Mouse (Mus musculus) mouse embryonic stem cell (cell line): ENCODE results near the gene Cfap221.

Experiments used
- in situ Hi-C, 2 experiments: fragments of 300-500 bp; cut with MboI; formaldehyde crosslinking; loops; 1 replicate in 1 of 2; 3 replicates in 1 of 2; pipeline ENCODE4 v1.14.3; 2019 to 2020; ENCODE audit warnings: low sequenced_read_pairs in 2 of 2, low pct_unique_long_range_greater_than_20kb in 1 of 2, mixed read lengths in 1 of 2; ENCODE audit not compliant: unreplicated experiment in 1 of 2

Cfap221 gene

DNA sequence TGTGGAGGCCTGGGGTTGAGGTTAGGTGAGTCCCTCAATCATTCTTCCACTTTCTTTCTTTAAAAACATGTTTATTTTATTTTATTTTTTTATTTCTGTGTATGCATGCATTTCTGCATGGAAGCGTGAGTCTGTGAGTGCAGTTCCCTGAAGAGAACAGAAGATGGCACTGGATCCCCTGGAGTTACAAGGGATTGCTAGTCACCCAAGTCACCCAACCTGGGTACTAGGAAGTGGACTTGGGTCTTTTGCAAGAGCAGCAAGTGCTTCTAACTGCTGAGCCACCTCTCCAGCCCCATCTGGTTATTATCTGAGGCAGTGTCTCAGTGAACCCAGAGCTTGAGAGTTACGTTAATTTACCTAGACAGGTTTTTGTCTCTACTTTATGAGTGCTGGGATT is 19.2 kb upstream of the Cfap221 start:
- in situ Hi-C loops: no loop called here

DNA sequence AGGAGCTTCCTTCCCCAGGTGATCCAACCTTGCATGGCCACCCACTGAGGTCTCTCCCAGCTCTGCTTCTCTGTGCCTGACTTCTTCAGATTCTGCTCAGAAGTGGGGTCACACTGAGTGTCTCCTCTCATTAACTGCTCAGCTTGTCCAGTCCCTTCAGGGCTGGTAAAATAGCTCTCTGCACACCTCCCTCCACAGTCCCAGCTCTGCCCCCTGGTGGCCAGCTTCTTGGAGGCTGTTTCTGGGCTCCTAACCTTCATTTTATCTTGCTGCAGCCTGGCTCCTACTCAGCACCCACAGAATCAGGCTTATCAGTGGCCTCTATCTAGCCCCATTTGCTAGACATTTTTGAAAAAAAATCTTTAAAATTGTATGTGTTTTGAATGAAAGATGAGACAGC is 16.1 kb upstream of the Cfap221 start:
- in situ Hi-C loops: no loop called here

DNA sequence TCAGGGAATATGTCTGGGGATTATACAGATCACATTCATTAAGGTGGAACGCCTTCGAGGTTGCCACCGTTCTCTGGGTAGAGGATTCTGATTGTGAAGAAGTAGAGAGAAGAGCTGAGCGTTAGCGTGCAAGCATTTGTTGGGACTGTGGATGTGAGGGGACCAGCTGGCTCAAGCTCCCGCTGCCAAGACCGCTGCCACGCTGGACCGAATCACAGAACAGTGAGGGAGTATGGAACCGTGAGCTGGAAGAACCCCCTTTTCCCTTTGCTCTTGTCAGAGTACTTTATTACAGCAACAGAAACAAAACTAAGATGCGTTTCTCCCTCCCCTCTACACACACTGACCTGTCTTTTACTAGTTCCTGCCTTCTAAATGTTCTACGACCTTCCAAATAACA is 15.6 kb upstream of the Cfap221 start:
- in situ Hi-C loops: no loop called here

DNA sequence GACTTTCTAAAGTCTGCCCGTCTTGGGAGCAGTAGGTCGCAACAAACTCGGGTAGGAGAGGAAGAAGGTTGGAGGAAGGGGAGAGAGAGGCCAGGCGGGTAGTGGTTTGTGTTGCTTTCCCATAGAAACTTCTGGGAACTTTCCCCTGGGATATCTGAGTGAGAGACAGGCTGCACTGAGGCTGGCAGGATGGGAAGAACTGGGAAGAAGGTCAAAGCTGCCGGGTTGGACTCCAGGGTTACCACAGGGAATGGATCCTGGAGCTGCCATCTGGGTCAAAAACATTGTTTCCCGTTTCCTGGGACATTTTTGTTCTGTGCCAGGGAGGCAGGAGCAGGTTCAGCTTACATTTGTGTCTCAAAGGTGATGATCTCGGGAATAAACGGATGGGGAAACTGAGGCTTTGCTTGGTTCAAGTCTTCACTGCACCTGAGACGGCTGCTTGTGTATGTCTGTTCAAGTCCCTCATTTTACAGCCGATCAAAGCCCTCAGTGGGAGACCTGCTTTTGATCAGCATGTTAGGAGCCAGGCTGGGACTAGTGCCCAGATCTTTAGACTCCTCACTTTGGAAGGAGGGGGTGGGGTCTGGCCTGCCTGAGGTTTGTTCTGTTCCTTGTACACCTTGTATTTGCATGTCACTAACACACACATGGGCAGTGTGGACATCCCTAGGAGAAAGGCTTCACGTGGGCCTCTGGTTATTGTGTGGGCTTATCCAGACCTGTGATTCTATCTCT is 11.0 kb upstream of the Cfap221 start:
- in situ Hi-C loops: no loop called here

DNA sequence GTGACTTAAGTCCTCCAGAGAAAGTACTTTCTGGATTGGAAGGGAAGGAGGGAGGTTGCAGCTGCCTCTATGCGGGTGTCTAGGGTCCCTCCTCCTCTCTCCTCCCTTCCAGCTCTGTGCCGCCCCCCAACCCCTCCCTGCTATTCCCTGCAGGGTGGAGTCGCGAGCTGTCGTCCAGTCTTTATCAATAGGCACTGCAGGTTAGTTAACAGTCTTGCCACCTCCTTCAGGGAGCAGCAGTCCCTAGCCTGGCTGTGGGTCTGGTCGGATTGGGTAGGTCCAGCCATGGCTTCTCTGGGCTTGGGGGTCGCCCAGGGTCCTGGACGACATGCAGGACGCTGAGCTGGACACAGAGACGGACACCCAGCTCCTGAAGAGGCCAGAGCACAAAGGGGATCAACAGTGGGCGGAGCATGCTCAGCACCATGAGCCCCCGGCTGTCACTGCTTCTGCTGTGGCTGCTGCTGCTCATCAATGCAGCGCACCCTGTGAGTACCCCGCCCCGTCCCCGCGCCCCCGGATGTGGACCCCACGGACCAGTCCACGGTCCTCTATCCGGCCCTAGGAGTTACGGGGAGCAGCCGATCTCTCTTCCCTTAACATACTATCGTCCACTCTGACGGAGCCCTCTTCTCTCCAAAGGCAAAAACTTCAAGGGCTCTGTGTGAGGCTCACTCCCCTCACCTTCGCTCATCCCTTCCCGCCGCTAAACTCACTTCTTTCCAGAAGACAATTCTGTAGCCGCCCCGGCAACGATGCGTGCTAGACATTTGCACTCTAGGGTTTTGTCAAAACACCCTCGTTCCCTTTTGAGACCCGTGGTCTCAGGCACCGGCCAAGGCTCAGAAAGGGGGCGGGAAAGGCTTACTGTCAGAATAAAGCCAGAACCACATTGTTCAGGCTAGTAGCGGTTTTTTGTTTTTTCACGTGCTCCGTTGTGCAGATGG is 10.1 kb upstream of the Cfap221 start, which contains the start of gene Sctr:
Gene Sctr, plus strand, starts transcription at position 51 of the 947 bp plus-strand sequence.
- in situ Hi-C loops: no loop called here

DNA sequence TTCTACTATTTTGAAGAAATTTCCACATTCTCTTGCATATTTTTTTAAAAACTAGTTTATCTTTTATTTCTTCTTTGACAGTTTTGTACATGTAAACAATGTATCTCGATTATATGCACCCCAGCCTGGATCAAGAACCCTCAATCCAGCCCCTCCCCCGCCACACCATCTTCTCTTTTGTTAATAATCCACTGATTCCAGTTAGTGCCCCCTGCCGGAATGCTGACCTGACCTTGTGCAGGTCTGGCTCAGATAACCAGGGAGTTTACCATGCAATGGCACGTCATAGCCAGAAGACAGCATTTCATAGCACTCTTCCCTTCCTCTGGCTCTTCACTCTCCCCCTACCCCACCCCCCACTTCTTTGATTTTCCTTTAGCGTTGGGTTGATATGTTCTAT is 610 bp upstream of the Cfap221 start:
- in situ Hi-C loops: no loop called here

DNA sequence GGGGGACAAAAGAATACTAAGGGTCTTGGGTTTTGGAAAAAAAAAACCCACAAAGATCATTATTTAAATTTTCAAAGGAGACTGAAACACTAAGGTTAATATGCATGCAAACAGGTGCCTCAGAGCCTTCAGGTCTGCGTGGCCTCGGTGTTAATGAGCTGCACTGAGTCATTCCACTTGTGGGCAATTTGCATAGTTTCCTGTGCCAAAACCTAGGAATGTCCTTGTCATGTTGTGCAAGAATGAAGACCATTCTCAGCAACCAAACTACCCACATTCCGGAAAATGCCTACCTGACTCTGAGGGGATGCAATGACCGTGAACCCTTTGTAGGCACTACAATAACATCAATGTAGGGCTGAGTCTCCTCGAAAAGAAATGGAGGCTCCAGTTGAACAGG is 10.5 kb downstream of the Cfap221 start:
- in situ Hi-C loops: no loop called here

DNA sequence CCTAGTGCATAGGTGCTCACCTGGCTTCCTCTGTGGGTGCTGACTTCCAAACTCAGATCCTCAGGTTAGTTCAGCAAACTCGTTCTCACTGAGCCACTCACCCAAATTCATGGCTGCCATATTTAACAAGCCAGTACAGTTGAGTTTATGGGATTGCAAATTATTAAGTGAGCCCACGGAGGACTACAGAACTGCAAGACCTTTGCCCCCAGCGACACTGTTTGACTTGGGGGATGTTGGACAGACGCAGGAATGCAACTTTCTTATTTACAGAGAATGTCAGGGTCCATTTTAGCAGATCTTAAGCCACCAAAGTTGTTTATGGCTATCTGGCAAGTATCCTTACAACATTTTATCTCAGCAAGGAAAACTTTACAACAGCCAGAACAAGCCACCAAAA is 21.9 kb downstream of the Cfap221 start:
- in situ Hi-C loops: no loop called here

DNA sequence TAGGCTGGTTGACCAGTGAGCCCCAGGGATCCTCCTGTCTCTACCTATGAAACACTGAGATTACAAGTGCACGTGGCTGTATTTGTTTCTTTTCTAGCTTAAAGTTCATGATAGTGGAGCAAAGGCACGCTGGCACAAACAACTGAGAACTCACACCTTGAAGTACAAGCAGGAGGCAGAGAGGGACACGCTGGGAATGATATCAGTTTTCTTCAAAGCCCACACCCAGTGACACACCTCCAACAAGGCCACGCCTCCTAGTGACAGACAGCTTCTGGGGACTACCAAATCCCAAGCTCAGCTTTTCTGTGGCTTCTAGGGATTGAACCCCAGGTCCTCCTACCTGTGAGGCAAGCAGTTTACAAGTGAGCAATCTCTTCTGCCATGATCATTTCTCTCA is 23.9 kb downstream of the Cfap221 start:
- in situ Hi-C loops: no loop called here

DNA sequence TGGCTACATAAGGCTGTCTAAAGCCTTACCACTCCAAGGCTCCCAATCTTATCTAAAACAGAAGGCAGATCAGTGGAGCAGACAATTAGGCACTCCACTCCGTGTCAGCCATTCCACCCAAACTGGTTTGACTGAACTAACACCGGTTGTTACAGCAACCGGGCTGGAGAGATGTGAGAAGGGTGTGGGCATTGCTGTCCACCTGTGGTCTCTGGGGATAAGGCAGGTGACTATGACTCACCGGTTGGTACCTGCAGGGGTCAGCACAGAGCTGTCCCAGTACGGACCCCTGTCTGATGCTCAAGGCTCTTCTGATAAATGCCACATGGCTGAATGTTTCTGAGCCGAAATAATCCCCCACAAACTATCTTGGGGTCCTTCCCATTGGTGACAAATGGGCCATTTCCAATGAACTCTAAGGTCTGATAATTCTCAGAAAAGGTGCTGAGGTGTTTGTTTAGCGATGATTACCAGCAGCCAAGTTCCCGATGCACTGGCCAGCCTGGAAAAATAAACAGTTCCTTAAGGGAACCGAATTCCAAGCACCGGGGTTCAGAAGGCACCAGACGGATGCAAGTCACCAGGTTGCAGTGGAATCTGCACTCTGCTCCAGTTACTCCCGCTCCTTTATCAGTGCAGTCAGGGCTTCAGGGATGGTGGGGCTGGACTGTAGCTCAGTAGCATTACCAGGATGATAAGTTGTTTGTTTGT is 31.1 kb downstream of the Cfap221 start:
- in situ Hi-C loops: no loop called here

DNA sequence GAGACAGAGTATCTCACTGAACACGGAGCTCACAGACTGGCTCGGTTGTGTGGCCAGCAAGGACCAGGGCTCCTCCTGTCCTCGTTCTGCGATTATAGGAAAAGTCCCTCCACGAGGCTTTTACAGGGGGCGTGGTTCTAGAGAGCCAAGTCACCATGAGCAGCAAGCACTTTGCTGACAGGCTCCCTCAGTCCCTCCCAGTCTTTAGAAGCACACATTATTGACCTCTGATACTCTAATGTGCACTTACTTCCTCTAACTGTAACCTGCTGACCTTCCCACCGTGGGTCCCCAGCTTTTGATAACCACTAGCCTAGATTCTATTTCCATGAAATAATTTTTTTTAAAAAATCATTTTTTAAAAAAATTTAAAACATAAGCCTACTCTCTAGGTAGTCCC is 37.1 kb downstream of the Cfap221 start:
- in situ Hi-C loops: no loop called here

DNA sequence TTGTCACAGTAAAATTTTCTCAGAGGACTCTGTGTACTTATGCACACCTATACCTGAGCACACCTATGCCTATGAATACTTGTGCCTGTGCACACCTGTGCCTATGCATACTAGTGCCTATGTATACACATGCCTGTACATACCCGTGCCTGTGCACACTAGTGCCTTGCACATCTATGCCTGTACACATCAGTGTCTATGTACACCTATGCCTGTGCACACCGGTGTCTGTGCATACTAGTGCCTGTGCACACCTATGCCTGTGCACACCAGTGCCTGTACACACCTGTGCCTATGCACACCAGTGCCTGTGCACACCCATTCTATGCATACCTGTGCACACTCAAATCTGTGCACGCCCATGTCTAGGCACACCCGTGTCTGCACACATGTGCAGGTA is 37.6 kb downstream of the Cfap221 start:
- in situ Hi-C loops: no loop called here

DNA sequence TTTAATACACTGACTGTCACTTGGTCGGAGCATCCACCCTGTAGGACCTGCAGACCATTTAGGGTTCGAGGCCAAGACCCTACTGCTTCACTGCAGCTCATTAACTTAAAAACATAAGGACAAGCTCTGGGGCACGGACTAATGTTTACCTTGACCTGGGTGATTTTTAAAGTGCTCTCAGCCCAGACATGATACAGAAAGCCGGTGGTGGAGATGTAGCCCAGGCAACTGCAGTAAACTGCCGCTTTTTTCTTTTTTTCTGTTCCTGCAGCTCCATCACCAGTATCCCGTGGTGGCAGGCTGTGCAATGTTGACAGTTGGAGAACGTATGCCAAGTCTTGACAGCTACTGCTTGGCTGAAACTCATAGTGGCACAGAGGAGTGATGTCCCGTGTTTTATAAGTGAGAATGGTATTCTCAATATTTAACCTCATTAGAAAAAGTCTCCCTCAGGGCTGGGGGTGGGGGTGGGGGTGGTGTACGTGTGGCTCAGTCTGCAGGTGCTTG is 39.3 kb downstream of the Cfap221 start:
- in situ Hi-C loops: no loop called here

DNA sequence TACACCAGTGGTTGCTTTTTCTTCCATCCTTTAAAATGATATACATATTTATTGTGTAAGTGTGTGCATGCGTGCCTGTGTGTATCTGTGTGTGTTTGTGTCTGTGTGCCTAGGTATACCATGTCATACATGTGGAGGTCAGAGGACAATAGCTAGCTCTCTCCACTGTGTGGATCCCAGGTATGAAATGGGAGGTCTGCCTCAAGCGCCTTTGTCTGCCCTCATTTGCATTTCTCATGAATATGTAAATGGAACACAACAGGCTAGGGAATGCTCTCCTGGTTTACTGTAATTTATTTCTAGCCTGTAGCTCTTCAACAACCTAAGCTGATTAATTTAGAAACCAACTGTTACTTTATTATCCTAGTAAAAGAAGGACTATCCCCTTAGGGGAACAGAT is 42.4 kb downstream of the Cfap221 start:
- in situ Hi-C loops: no loop called here

DNA sequence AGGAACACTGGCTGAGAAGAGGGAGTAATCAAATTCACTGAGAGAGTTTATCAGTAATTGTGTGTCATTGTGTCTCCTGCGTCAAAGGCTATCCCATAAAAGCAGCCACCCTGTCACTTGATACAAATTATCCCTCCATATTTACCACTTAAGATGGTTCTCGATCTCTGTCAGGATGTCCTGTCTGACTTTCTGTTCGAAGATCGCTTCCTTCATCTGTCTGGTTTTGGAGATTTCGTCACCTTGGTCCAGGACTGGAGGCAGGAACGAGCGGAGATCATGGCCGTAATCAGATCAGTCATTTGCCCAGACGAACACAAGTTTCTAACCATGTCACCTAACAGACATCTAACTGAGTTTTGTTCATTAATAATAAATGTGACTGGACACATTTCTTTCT is 43.6 kb downstream of the Cfap221 start:
- in situ Hi-C loops: no loop called here

DNA sequence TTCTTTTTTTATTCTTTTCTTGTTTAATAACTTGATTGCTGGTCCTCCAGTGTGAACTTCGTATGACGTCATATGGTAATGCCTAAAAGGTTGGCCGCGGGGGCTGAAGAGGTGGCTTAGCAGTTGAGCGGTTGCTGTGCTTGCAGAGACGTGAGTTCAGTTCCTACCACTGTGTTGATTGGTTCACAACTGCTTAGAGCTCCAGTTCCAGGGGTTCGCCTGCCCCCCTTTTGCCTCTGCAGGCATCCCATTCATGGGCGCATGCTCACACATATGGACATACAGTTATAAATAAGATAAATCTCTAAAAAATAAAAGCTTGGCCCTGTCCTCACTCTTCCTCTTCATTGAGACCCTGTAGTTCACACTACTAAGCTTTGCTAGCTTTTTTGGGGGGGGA is 46.9 kb downstream of the Cfap221 start:
- in situ Hi-C loops: no loop called here

DNA sequence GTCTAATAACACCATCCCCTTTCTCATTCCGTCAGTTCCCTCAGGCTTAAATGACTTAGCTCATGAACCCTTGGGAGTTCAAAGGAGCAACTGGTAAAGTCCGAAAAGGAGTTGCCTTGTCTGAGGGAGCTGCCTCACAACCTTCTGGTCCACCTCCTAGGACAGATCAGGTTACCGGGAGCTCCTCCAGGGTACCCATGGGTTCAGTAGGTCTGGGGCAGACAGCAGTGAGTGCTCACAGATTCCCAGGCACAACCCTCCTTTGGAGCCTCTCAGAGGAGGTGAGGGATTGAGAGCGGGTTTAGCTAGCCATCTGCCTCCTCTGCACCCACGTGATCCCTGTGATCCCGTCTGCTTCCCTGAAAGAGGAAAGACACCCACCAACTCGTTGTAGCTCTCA is 60.2 kb downstream of the Cfap221 start:
- in situ Hi-C loops: no loop called here

DNA sequence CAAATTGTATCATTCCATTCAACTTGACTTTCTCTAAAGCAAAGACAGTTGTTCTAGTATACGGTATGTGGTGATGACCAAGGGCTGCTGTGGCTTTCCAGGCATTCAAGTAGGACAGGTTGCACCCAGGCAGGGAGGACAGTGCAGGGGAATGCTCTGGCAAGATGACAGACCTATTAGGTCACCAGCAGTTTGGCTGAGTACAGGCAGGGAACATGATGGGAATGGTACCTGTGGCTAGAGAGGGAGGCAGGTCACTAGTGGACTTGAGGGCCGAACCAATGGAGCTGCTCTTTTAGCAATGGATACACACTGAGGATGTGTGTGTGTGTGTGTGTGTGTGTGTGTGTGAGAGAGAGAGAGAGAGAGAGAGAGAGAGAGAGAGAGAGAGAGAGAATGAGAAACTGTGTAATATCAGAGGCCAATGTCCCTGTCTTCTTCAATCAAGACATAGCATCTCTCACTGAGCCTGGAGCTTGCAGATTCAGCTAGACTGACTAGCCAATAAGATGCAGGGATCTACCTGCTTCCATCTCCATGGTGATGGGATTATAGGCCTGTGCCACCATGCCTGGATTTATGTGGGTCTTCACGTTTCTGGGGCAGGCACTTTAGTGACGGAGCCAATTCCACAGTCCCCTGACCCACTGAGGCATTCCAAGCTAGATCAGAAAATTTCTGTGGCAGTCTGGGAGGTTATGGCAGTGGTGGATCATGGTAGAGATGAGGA is 65.4 kb downstream of the Cfap221 start:
- in situ Hi-C loops: no loop called here
